Comparison of ENCODE assay signal across 8 mouse cellular contexts in the genomic region with DNA sequence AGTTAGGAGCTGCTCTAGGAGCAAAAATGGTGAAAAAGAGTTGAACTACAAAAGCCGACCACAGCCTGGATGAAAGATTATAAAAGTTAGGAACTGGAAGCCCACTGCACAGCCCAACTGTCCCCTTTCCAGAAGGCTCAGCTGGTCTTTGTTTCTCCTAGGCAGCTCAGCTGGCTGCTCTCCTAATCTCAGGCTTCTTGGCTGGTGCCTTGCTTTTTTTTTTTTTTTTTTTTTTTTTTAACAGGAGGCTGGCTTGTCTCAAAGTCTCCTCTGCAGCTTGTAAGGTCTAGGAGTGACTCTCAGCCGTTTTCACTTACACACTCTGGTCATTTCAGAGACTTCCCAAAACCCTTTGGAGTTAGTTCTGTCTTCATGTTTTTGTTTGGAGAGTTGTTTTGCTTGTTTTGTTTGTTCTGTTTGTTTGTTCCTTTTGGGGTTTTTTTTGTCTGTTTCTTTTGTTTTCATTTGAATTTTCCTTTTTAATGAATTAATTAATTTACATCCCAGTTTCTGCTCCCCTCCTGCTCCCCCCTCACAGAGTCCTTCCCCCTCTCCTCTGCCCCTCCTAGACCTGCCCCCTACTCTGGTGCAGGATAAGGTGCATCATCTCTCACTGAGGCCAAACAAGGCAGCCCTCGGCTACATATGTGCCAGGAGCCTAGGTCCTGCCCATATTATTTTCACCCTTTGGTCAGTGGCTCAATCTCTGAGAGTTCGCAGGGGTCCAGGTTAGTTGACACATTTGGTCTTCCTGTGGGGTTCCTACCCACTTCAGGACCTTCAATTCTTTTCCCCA.
DNase-seq lines count a peak whose midpoint lies in the region; TF ChIP-seq lines count a peak whose summit lies in the region.
"Had no signal": no experiment of that assay in that cellular context is flagged by ENCODE, and none has a peak within 500 bp of the region (broad histone marks: within the 10 kb centered on the region; RNA-seq: fewer than 3 reads in every experiment).

No protein-coding gene starts in this region.

- no peaks in the 10 kb centered on the region for H3K27me3 ChIP-seq in kidney, adult 2 months (replicated peaks; ENCODE audit: control insufficient read depth, insufficient read depth, low read length)
- H3K27me3 ChIP-seq: megakaryocyte, embryonic 14.5 days had no signal

- no peak for TF ChIP-seq CTCF in kidney, adult 2 months (conservative IDR thresholded peaks at IDR 0.05; ENCODE audit: insufficient read depth, insufficient read length, low read depth, low read length)

- no peaks in the 10 kb centered on the region for H3K36me3 ChIP-seq in kidney, adult 2 months (ENCODE audit: control insufficient read depth, insufficient read depth, low read length)

- no peaks in the 10 kb centered on the region for H3K4me1 ChIP-seq in kidney, adult 2 months (ENCODE audit: control insufficient read depth, insufficient read depth, low read length)
- H3K4me1 ChIP-seq: megakaryocyte, embryonic 14.5 days had no signal

- no peak for TF ChIP-seq POLR2A in kidney, adult 2 months (IDR thresholded peaks at IDR 0.05; ENCODE audit: low read depth, low read length)

- WGBS in kidney, adult 2 months, result 70% methylated on average over 4 of the region's 4 CpGs

- no peak overlapping the region for H3K27ac ChIP-seq in kidney, adult 2 months (ENCODE audit: insufficient read depth, low read depth, low read length)

- H3K4me3 ChIP-seq in kidney, adult 2 months (ENCODE audit: insufficient read depth, low read depth, low read length), result no peak overlapping the region
- H3K4me3 ChIP-seq: megakaryocyte, embryonic 14.5 days had no signal

- peak; percentile 12 for DNase-seq in kidney, adult 2 months
- DNase-seq in kidney, adult 11 months, result no peak
- DNase-seq in adipocyte (ENCODE audit: low spot score), result peak; percentile 87
- DNase-seq in gastrocnemius, adult 18-20 months (ENCODE audit: low spot score), result peak; percentile 52
- peak; percentile 57 to 65 for DNase-seq in kidney, postnatal 4 days
- DNase-seq in urinary bladder, postnatal 36 days (ENCODE audit: low spot score in 2 of 2), result peak; percentile 13 to 52
- DNase-seq in spleen, postnatal 10 days (ENCODE audit: low spot score in 2 of 2), result no peak

Comparison
In these comparisons a context has a peak if more than half of its experiments do, and no peak if none do; other contexts are left out.
1. DNase-seq: peak in kidney, adult 2 months (single experiment), adipocyte (single experiment), gastrocnemius, adult 18-20 months (single experiment), kidney, postnatal 4 days (2 of 2) and urinary bladder, postnatal 36 days (2 of 2); none in kidney, adult 11 months (single experiment) and spleen, postnatal 10 days (0 of 2).